Mouse (Mus musculus) G1E (cell line): ENCODE results near the gene Npnt. TPM values are rescaled to one million over a fixed set of nuclear protein-coding genes. Genes with fewer than 3 reads are reported as not detected.

Source experiments
- ATAC-seq: 2 replicates; pipeline ENCODE4 v1.8.0; 2016; ENCODE audit warnings: mild to moderate bottlenecking; ENCODE audit not compliant: insufficient number of reproducible peaks, poor library complexity, low FRiP score, severe bottlenecking; ENCODE audit errors: extremely low read depth
- DNase-seq: peaks from one replicate; pipeline ENCODE4 v3.0.0; 2012; ENCODE audit warnings: low spot score
- H3K27me3 ChIP-seq: 2 replicates; pipeline ENCODE4 v1.6.1; 2012; ENCODE audit warnings: mild to moderate bottlenecking, low read length, inconsistent platforms; ENCODE audit not compliant: insufficient read depth
- H3K36me3 ChIP-seq: replicated peaks from 2 replicates; pipeline ENCODE3; 2012; ENCODE audit warnings: mild to moderate bottlenecking, inconsistent platforms
- H3K4me1 ChIP-seq: 2 replicates; pipeline ENCODE4 v1.6.1; 2012; ENCODE audit warnings: low read depth, low read length, inconsistent platforms, mixed read lengths; ENCODE audit not compliant: insufficient read depth
- H3K4me3 ChIP-seq: 2 replicates; pipeline ENCODE4 v1.5.1; 2012; ENCODE audit warnings: low read depth, mild to moderate bottlenecking, inconsistent platforms, low read length, moderate library complexity, mixed read lengths
- H3K9me3 ChIP-seq: replicated peaks from 2 replicates; pipeline ENCODE4 v1.6.1; 2012; ENCODE audit warnings: inconsistent platforms
- CTCF ChIP-seq: IDR thresholded peaks from 2 replicates; pipeline ENCODE4 v1.5.1; 2012; ENCODE audit warnings: low read depth, low read length, inconsistent platforms, mixed read lengths
- GATA1 ChIP-seq: IDR thresholded peaks from 2 replicates; pipeline ENCODE4 v1.6.1; 2012; ENCODE audit warnings: borderline replicate concordance, low read length, inconsistent platforms, mixed read lengths
- GATA2 ChIP-seq: IDR thresholded peaks from 2 replicates; pipeline ENCODE4 v1.6.1; 2012; ENCODE audit warnings: low read depth, low read length, inconsistent platforms, borderline replicate concordance
- POLR2AphosphoS5 ChIP-seq: IDR thresholded peaks from 2 replicates; pipeline ENCODE4 v1.6.1; 2012; ENCODE audit warnings: low read depth, low read length, inconsistent platforms; ENCODE audit not compliant: insufficient replicate concordance
- TAL1 ChIP-seq: conservative IDR thresholded peaks from 2 replicates; pipeline ENCODE4 v1.6.1; 2012; ENCODE audit warnings: low read depth, low read length, inconsistent platforms, mixed read lengths
- polyA plus RNA-seq: library from polyadenylated mRNA; stranded (reverse); fragments of >175 nt; gene quantifications from 2 replicates; pipeline ENCODE4 v1.2.3, GENCODE M21; 2012
- total RNA-seq, 2 experiments: library from RNA; stranded (forward) in 1 of 2; stranded (reverse) in 1 of 2; fragments of 200-1000 nt in 1 of 2; fragments of >200 nt in 1 of 2; fragmentation: Nextera tagmentation in 1 of 2; gene quantifications; 2 replicates each; pipeline ENCODE4 v1.2.3; 2014 to 2017

Gene Npnt
- total and polyA plus RNA-seq, 3 experiments: 0.05 TPM; not detected in 2

DNA sequence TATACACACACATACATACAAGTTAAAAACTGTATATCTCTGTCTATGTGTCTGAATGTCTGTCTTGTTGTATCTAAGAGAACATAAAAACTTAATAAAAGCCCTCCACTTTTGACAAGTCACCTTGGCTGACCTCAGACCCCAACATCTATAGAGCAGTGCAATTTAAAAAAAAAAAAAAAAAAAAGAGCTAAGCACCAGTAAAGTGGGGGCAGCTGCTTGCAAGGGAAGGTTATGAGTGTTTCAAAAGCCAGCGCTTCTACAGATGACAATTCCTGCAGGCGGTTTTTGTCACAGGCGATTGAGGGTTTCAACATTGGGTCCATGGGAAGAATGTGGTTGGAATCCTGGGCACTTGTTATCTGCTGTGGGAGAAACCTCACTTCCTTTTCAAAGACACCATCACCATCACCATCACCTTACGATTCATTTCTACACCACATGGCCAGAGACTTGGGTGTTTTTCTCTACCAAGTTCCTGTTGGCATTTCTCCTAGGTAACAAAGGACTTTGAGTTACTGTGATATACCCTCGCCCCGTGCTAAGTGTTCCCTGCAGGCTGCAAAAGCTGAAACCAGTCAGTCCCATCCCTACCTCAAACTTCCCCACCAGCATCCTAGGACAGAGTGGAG, 63.6 kb downstream of the Npnt start:
- no peaks in the 10 kb centered on the region for H3K9me3 ChIP-seq
- DNase-seq (peak; percentile 2), ATAC-seq (peak; percentile 29)
- H3K4me1 ChIP-seq: peaks cover 38% of the 10 kb centered on the region
- peaks cover 2% of the 10 kb centered on the region; the same call in 1 of the 2 replicates for H3K27me3 ChIP-seq
- no peaks in the 10 kb centered on the region for H3K36me3 ChIP-seq
- H3K4me3 ChIP-seq: no peak overlapping the region; the same call in 1 of the 2 replicates
- TF ChIP-seq GATA2: no peak
- TF ChIP-seq TAL1: no peak
- TF ChIP-seq POLR2AphosphoS5: no peak
- no peak for TF ChIP-seq GATA1
- no peak for TF ChIP-seq CTCF

DNA sequence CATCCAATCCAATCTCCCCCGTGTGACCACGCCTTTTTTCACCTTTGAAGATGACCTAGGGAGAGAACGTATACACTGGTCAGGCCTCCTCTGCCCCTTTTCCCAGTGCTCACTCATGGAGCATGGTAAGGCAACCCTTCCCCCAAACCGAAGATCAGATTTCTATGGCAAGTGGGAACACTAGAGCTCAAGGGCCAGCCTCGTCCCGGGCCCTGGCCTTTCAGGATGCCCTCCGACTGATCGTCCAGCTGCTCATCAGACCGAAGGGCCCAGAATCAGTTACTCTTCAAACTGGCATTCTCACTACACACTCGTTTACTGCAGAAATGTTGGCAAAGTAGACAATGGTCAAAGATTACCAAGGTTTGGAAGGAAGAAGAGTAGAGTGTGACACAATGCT, 65.6 kb downstream of the Npnt start:
- H3K36me3 ChIP-seq: no peaks in the 10 kb centered on the region
- H3K4me3 ChIP-seq: no peak overlapping the region
- H3K9me3 ChIP-seq: no peaks in the 10 kb centered on the region
- ATAC-seq (no peak), DNase-seq (no peak)
- H3K4me1 ChIP-seq: peaks cover 38% of the 10 kb centered on the region
- TF ChIP-seq GATA1: no peak
- peaks cover 10% of the 10 kb centered on the region for H3K27me3 ChIP-seq

DNA sequence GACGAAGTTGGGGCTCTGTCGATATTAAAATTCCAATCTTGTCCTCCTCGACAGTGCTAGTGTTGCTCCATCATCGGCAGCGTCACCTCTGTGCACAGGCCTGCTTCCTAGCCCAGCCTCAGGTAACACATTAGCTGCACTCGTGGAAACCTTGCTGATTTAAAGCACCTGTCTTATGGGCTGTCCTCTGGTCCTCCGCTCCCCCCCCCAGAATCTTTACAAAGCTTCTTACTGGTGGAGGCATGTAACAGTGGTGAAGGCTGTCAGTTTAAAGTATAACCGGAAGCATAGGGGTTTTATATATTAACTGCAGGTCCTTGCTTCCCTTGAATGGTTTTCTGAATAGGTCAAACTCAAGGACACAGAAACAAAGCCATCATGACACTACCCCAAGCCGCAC, 66.8 kb downstream of the Npnt start:
- TF ChIP-seq GATA1 (no peak), POLR2AphosphoS5 (no peak), TAL1 (no peak), CTCF (no peak), GATA2 (no peak)
- H3K4me1 ChIP-seq: peaks cover 29% of the 10 kb centered on the region
- H3K27me3 ChIP-seq: peaks cover 15% of the 10 kb centered on the region
- DNase-seq: no peak
- H3K4me3 ChIP-seq: no peak overlapping the region
- ATAC-seq: no peak
- H3K36me3 ChIP-seq: no peaks in the 10 kb centered on the region
- no peaks in the 10 kb centered on the region for H3K9me3 ChIP-seq

DNA sequence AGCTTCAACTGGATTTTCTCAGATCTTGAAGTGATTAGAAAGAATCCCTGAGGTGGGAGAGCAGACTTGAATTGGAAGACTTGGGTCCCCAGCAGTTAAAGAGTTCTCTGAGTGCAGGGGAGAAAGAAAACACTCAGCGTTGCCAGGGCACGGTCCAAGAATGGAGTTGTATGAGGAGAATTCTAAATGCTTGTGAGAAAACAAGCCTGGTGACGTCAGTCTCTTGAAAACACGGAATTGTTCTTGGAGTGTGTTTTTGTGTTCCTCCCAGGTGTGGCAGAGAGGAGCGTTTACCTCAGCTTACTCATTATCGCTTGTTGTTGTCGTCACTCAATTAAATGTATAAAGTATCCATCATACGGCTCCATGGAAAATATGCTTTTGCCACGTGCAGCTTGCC, 69.3 kb downstream of the Npnt start:
- H3K36me3 ChIP-seq: no peaks in the 10 kb centered on the region
- no peak for TF ChIP-seq GATA2
- no peak for TF ChIP-seq GATA1
- TF ChIP-seq CTCF: no peak
- no peak for TF ChIP-seq TAL1
- TF ChIP-seq POLR2AphosphoS5: no peak
- peaks cover 11% of the 10 kb centered on the region for H3K4me1 ChIP-seq
- no peaks in the 10 kb centered on the region for H3K9me3 ChIP-seq
- H3K4me3 ChIP-seq: no peak overlapping the region
- ATAC-seq (no peak), DNase-seq (no peak)
- H3K27me3 ChIP-seq: peaks cover 28% of the 10 kb centered on the region

DNA sequence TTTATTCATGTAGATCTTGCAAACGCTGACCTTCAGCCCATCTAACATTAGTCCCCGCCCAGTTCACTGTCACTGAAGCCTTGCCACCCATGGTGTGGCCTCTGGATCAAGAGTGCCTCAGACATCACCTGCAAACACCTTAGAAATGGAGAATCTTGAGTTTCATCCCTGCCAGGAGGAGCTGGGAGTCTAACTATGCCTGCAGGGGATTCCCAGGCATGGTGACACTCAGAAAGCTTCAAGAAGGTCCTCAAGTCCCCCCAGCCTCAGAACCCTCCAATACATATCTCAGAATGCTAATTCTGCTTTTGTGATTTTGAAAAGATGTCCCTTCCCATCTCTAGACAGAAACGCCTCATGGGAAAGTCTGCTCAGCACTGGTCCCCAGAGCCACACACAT, 69.7 kb downstream of the Npnt start:
- H3K36me3 ChIP-seq: no peaks in the 10 kb centered on the region
- H3K4me1 ChIP-seq: peaks cover 7% of the 10 kb centered on the region; the same call in 1 of the 2 replicates
- no peak for TF ChIP-seq POLR2AphosphoS5
- TF ChIP-seq CTCF: no peak
- TF ChIP-seq GATA2: no peak
- no peak for TF ChIP-seq GATA1
- TF ChIP-seq TAL1: no peak
- no peaks in the 10 kb centered on the region for H3K9me3 ChIP-seq
- no peak for DNase-seq
- ATAC-seq: no peak
- H3K4me3 ChIP-seq: no peak overlapping the region
- peaks cover 28% of the 10 kb centered on the region for H3K27me3 ChIP-seq

DNA sequence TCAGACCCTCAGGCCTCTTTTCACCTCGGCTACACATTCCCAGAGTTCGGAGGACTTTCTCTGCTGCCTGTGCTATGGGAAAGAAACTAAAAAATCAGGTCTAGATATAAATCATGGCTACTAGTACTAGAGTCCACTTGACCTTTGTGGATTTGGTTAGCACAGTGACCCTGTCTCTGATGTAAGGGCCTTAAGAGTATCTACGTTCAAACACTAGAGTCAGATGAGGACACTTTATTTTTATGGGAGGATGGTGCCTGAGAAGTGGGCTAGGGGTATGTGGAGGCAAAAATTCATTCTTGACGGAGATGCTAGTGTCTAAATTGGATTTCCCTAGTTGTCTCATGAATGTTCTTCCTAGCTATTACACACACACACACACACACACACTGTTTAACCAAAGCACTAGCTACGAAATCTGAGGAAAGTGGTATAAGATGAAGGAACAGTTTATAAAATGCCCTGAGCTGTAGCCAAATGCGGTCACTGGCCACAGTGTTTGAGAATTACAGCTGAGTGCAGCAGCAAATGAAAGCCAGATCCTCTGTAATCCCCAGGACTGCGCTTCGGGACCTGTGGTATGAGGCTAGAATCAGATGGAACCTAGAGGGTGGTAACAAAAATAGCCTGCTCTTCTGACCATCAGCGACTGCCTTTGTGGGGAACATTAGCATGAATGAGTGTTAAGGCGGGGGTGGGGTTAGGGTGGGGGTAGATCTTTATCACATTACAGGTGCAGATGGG, 73.0 kb downstream of the Npnt start:
- TF ChIP-seq TAL1 (no peak), GATA1 (no peak), CTCF (no peak), GATA2 (no peak), POLR2AphosphoS5 (no peak)
- DNase-seq: no peak

More for the DNA sequence above, 73.0 kb downstream of the Npnt start:
- no peak for ATAC-seq
- peaks cover 4% of the 10 kb centered on the region; the same call in 1 of the 2 replicates for H3K4me1 ChIP-seq
- no peaks in the 10 kb centered on the region for H3K9me3 ChIP-seq
- H3K4me3 ChIP-seq: no peak overlapping the region
- H3K36me3 ChIP-seq: no peaks in the 10 kb centered on the region
- H3K27me3 ChIP-seq: peaks cover 47% of the 10 kb centered on the region
